Mouse (Mus musculus): ENCODE measurements around the gene Gm49450.

GRCm38 (mm10) chr15:98922581-98922980 is 30.8 kb downstream of the Gm49450 start:
- TF ChIP-seq CTCF (IDR thresholded peaks at IDR 0.05; ENCODE audit: extremely low read depth, insufficient read depth, low read length), result no peak
- TF ChIP-seq POLR2A (IDR thresholded peaks at IDR 0.05; ENCODE audit: extremely low read depth, insufficient read depth, low read length), result no peak
